Mouse (Mus musculus) liver, postnatal 0 days (tissue): Measurements from ENCODE around the gene 1700028K03Rik.

ENCODE experiments used
- CTCF ChIP-seq: sonication (generic); IDR thresholded peaks from 2 replicates; pipeline ENCODE4 v1.5.1; 2016; ENCODE audit warnings: antibody characterized with exemption, low read depth
- EP300 ChIP-seq: IDR thresholded peaks from 2 replicates; pipeline ENCODE4 v1.6.1; 2016; ENCODE audit warnings: antibody characterized with exemption, low read depth, mild to moderate bottlenecking

DNA sequence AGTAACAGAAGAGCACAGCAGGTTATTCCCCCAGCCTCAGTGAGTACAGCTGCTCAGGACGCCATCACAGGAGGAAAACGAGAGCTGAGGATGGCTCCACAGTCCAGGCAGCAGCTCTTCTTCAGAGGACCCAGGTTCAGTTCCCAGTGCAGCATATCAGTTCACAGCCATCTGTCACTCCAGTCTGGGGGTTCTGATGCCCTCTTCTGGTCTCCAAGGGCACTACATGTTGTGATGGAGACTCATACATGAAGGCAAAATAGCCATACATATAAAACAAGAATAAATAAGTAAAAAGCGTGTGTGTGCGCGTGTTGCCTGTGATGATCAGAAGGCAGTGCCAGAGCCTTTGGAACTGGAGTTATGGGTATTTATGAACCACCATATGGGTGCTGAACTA is 39.8 kb upstream of the 1700028K03Rik start:
- TF ChIP-seq CTCF (peak; percentile 47), EP300 (no peak)
